Mouse (Mus musculus): ENCODE results near the gene Eif3l. TPM values are rescaled to one million over a fixed set of nuclear protein-coding genes. Genes with fewer than 3 reads are reported as not detected.

The Eif3l gene
- total and polyA plus RNA-seq, 3 experiments, result 63.9 to 90.3 (median 69.2) TPM

DNA sequence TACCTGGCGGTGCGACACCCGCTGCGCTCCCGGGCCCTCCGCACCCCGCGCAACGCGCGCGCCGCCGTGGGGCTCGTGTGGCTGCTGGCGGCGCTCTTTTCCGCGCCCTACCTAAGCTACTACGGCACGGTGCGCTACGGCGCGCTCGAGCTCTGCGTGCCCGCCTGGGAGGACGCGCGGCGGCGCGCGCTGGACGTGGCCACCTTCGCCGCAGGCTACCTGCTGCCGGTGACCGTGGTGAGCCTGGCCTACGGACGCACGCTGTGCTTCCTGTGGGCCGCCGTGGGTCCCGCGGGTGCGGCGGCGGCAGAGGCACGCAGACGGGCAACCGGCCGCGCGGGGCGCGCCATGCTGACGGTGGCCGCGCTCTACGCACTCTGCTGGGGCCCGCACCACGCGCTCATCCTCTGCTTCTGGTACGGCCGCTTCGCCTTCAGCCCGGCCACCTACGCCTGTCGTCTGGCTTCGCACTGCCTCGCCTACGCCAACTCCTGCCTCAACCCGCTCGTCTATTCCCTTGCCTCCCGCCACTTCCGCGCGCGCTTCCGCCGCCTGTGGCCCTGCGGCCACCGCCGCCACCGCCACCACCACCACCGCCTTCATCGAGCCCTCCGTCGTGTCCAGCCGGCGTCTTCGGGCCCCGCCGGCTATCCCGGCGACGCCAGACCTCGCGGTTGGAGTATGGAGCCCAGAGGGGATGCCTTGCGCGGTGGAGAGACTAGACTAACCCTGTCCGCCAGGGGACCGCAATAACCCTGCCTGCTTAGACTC, 32.1 kb upstream of the Eif3l start:
- Histone ChIP-seq H3K36me3 (ENCODE audit: control insufficient read depth, insufficient read depth, low read length) (no peaks in the 10 kb centered on the region), H3K27ac (no peak overlapping the region), H3K9ac (ENCODE audit: low read depth, low read length) (peak overlapping the region; percentile 44), H3K4me1 (ENCODE audit: control insufficient read depth, insufficient read depth, low read length) (peaks cover 3% of the 10 kb centered on the region), H3K4me3 (peak overlapping the region; percentile 46), H3K27me3 (ENCODE audit: control insufficient read depth, insufficient read depth, low read length) (peaks cover 14% of the 10 kb centered on the region), H3K79me2 (replicated peaks; ENCODE audit: control insufficient read depth, insufficient read depth, low read length) (no peaks in the 10 kb centered on the region)
- no peak for TF ChIP-seq EP300 (IDR thresholded peaks at IDR 0.05; ENCODE audit: insufficient read depth, low read depth, low read length)
- TF ChIP-seq CTCF (IDR thresholded peaks at IDR 0.05), result no peak
- no peak for TF ChIP-seq POLR2A (IDR thresholded peaks at IDR 0.05; ENCODE audit: insufficient read depth, low read depth, low read length)
- intact Hi-C loops (cut with DNase I), result no loop called here
- 1% methylated on average over 97 of the region's 105 CpGs for whole genome bisulfite sequencing
- DNase-seq, result no peak

DNA sequence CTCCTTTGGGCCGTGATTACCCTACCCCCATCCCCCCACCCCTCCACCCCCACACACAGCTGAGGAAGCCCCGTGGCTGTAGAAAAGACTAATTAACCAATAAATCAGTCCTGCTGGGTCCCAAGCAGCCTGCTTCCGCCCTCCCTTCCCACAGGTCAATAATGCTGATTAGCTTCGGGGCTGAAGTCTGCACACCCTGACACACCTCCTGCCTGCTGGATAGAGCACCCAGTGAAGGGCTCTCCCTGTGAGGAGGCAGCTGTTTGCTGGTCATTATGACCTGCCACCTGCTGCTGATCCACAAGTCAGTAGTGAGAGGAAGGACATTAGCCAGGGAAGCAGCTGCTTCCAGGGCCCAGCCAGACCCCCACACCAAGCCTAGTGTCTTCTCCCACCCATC, 30.1 kb upstream of the Eif3l start:
- WGBS, result 51% methylated on average over 4 of the region's 4 CpGs
- Histone ChIP-seq H3K9ac (ENCODE audit: low read depth, low read length) (no peak overlapping the region), H3K36me3 (ENCODE audit: control insufficient read depth, insufficient read depth, low read length) (no peaks in the 10 kb centered on the region), H3K4me1 (ENCODE audit: control insufficient read depth, insufficient read depth, low read length) (no peaks in the 10 kb centered on the region), H3K27ac (no peak overlapping the region), H3K4me3 (no peak overlapping the region), H3K79me2 (replicated peaks; ENCODE audit: control insufficient read depth, insufficient read depth, low read length) (no peaks in the 10 kb centered on the region), H3K27me3 (ENCODE audit: control insufficient read depth, insufficient read depth, low read length) (peaks cover 14% of the 10 kb centered on the region)
- no peak for DNase-seq
- intact Hi-C loops (cut with DNase I), result no loop called here
- TF ChIP-seq EP300 (IDR thresholded peaks at IDR 0.05; ENCODE audit: insufficient read depth, low read depth, low read length) (no peak), POLR2A (IDR thresholded peaks at IDR 0.05; ENCODE audit: insufficient read depth, low read depth, low read length) (no peak), CTCF (IDR thresholded peaks at IDR 0.05) (no peak)

DNA sequence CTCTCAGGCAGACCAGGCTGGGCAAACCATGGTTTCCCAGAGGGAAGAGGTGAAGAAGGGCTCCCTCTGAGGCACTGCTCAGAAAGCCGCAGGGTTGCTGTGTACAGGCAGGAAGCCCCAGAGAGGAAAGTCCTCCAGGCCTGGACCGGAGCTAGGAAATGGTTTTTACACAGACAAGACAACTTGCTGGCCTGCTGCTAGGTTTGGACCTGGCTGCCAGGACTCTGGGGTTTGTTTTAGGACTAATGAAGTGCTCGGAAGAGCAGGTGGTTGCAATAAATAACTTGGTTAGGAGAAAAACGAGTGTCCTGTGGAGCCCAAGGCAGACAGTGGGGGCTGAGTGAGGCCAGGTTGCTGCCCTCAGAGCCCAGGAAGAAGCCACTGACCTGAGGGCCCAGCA, 26.8 kb upstream of the Eif3l start:
- WGBS, result 48% methylated on average over 4 of the region's 4 CpGs

DNA sequence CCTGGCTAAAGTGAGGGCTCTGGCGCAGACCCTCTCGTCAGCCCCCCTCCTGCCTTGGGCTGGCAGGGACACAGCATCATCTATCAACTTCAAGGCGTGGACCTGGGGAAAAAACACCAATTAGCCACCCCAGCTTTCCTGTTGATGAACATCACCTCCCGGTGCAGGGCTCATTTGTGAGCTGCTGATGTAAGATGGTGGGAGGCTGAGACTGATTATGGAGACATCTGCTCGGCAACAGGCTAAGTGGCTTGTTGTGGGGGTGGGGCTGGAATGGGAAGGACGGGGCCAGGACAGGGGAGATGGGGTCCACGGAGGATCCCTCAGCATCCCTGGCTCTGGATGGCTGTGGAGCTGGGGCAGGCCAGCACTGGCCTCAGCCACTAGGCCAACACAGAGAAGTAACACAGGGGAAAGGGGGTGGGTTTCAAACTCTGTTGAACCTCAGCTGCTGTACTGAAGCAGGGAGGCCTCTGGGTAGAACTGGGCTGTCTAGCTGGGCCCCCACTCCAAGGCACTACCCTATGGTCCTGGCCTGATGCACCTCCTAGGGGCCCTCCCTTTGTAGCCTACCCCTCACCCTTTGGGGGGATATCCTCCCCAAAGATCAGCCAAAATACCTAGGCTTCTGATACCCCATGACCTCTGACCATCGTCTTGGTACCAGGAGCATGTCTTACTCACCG, 24.7 kb upstream of the Eif3l start:
- H3K4me3 ChIP-seq, result no peak overlapping the region
- no peaks in the 10 kb centered on the region for H3K79me2 ChIP-seq (replicated peaks; ENCODE audit: control insufficient read depth, insufficient read depth, low read length)
- intact Hi-C loops (cut with DNase I), result no loop called here
- no peaks in the 10 kb centered on the region for H3K27me3 ChIP-seq (ENCODE audit: control insufficient read depth, insufficient read depth, low read length)
- 57% methylated on average over 9 of the region's 9 CpGs for WGBS
- no peaks in the 10 kb centered on the region for H3K4me1 ChIP-seq (ENCODE audit: control insufficient read depth, insufficient read depth, low read length)
- no peaks in the 10 kb centered on the region for H3K36me3 ChIP-seq (ENCODE audit: control insufficient read depth, insufficient read depth, low read length)
- no peak overlapping the region for H3K9ac ChIP-seq (ENCODE audit: low read depth, low read length)
- TF ChIP-seq POLR2A (IDR thresholded peaks at IDR 0.05; ENCODE audit: insufficient read depth, low read depth, low read length) (no peak), CTCF (IDR thresholded peaks at IDR 0.05) (no peak), EP300 (IDR thresholded peaks at IDR 0.05; ENCODE audit: insufficient read depth, low read depth, low read length) (no peak)
- no peak overlapping the region for H3K27ac ChIP-seq
- no peak for DNase-seq

More for the DNA sequence above, 26.8 kb upstream of the Eif3l start:
- Histone ChIP-seq H3K9ac (ENCODE audit: low read depth, low read length) (no peak overlapping the region), H3K27ac (no peak overlapping the region), H3K4me1 (ENCODE audit: control insufficient read depth, insufficient read depth, low read length) (no peaks in the 10 kb centered on the region), H3K79me2 (replicated peaks; ENCODE audit: control insufficient read depth, insufficient read depth, low read length) (no peaks in the 10 kb centered on the region), H3K4me3 (no peak overlapping the region), H3K27me3 (ENCODE audit: control insufficient read depth, insufficient read depth, low read length) (no peaks in the 10 kb centered on the region), H3K36me3 (ENCODE audit: control insufficient read depth, insufficient read depth, low read length) (no peaks in the 10 kb centered on the region)
- intact Hi-C loops (cut with DNase I), result no loop called here
- DNase-seq, result no peak
- TF ChIP-seq EP300 (IDR thresholded peaks at IDR 0.05; ENCODE audit: insufficient read depth, low read depth, low read length), result no peak
- no peak for TF ChIP-seq POLR2A (IDR thresholded peaks at IDR 0.05; ENCODE audit: insufficient read depth, low read depth, low read length)
- no peak for TF ChIP-seq CTCF (IDR thresholded peaks at IDR 0.05)

DNA sequence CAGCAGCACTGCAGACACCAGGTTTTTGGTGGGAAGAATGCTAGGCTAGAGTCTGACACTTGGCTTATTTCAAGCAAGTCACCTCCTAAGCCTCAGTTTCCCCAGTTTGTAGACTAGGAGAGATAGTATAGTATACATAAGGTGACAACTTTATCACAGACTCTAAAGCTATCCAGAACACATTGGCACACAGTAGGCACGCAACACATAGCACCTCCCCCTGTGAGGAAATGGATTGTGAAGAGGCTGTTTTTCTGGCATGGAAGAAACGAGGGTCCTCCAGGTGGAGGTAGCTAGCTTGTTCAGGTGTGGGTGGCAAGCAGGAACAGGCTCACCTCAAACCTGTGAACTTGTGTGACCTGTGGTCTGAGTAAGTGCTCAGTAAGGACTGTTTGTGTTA, 24.0 kb upstream of the Eif3l start:
- intact Hi-C loops (cut with DNase I), result no loop called here
- Histone ChIP-seq H3K36me3 (ENCODE audit: control insufficient read depth, insufficient read depth, low read length) (no peaks in the 10 kb centered on the region), H3K9ac (ENCODE audit: low read depth, low read length) (no peak overlapping the region), H3K4me1 (ENCODE audit: control insufficient read depth, insufficient read depth, low read length) (no peaks in the 10 kb centered on the region), H3K79me2 (replicated peaks; ENCODE audit: control insufficient read depth, insufficient read depth, low read length) (no peaks in the 10 kb centered on the region), H3K4me3 (no peak overlapping the region), H3K27ac (no peak overlapping the region), H3K27me3 (ENCODE audit: control insufficient read depth, insufficient read depth, low read length) (no peaks in the 10 kb centered on the region)
- 74% methylated on average over 2 of the region's 2 CpGs for WGBS
- no peak for DNase-seq
- TF ChIP-seq CTCF (IDR thresholded peaks at IDR 0.05) (no peak), EP300 (IDR thresholded peaks at IDR 0.05; ENCODE audit: insufficient read depth, low read depth, low read length) (no peak), POLR2A (IDR thresholded peaks at IDR 0.05; ENCODE audit: insufficient read depth, low read depth, low read length) (no peak)

Data from heart, adult 2 months (tissue).